Mouse (Mus musculus): ENCODE results near the gene Pogz.

DNA sequence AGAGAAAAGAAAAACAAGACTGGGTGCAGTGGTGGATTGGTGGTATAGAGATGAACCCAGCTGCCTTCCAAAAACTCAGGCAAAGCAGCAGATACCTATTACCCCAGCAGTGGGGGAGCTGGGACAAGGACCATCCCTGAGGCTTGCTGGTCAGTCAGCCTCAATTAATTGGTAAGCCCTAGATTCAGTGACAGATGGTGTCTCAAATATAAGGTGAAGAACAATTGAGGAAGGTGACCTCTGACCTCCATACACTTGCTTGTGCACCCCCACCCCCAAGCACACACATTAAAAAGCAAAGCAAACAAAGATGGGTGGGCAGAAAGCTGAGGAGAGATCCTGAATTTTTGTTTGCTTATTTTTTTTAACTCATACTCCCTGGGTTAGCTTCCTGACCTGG, 41.2 kb upstream of the Pogz start:
- no peak for TF ChIP-seq EP300 (IDR thresholded peaks at IDR 0.05; ENCODE audit: low read depth)
- TF ChIP-seq CTCF (IDR thresholded peaks at IDR 0.05; ENCODE audit: low read depth) = no peak
